Mouse (Mus musculus): ENCODE data around the gene Gpr160. TPM values are rescaled to one million over a fixed set of nuclear protein-coding genes. Genes with fewer than 3 reads are reported as not detected.

Gene Gpr160
- polyA plus RNA-seq (2012; ENCODE audit: insufficient read depth, low replicate concordance): not detected in 2 replicates

- H3K4me1 ChIP-seq: peaks cover 21% of the 10 kb centered on the region
- H3K4me3 ChIP-seq (replicated peaks): peak within 1 kb of the TSS; percentile 97
- no peak for TF ChIP-seq GATA1 (IDR thresholded peaks at IDR 0.05; ENCODE audit: borderline replicate concordance, low read length)
- TF ChIP-seq FLI1 (IDR thresholded peaks at IDR 0.05; ENCODE audit: low read length): no peak
- H3K9me3 ChIP-seq: no peaks in the 10 kb centered on the region
- no peaks in the 10 kb centered on the region for H3K36me3 ChIP-seq (replicated peaks; ENCODE audit: low read length)
- H3K27me3 ChIP-seq (replicated peaks): peaks cover 41% of the 10 kb centered on the region
These were observed at the start of gene Gpr160 for GRCm38 (mm10) chr3:30855604-30856458. TSS of gene Gpr160 (plus strand) at chr3:30855950.

GRCm38 (mm10) chr3:30812881-30813280 lies 42.9 kb upstream of the Gpr160 start:
- no peak overlapping the region for H3K4me3 ChIP-seq (replicated peaks)
- peaks cover 88% of the 10 kb centered on the region for H3K36me3 ChIP-seq (replicated peaks; ENCODE audit: low read length)
- H3K4me1 ChIP-seq: no peaks in the 10 kb centered on the region
- no peaks in the 10 kb centered on the region for H3K9me3 ChIP-seq
- TF ChIP-seq FLI1 (IDR thresholded peaks at IDR 0.05; ENCODE audit: low read length): no peak
- no peak for TF ChIP-seq GATA1 (IDR thresholded peaks at IDR 0.05; ENCODE audit: borderline replicate concordance, low read length)
- H3K27me3 ChIP-seq (replicated peaks): no peaks in the 10 kb centered on the region

GRCm38 (mm10) chr3:30818630-30819125 lies 37.1 kb upstream of the Gpr160 start:
- Histone ChIP-seq H3K27me3 (replicated peaks) (no peaks in the 10 kb centered on the region), H3K4me1 (no peaks in the 10 kb centered on the region), H3K9me3 (no peaks in the 10 kb centered on the region), H3K4me3 (replicated peaks) (no peak overlapping the region), H3K36me3 (replicated peaks; ENCODE audit: low read length) (peaks cover 79% of the 10 kb centered on the region)
- no peak for TF ChIP-seq FLI1 (IDR thresholded peaks at IDR 0.05; ENCODE audit: low read length)
- no peak for TF ChIP-seq GATA1 (IDR thresholded peaks at IDR 0.05; ENCODE audit: borderline replicate concordance, low read length)

GRCm38 (mm10) chr3:30822163-30822562 lies 33.6 kb upstream of the Gpr160 start:
- H3K9me3 ChIP-seq: no peaks in the 10 kb centered on the region
- peaks cover 51% of the 10 kb centered on the region for H3K36me3 ChIP-seq (replicated peaks; ENCODE audit: low read length)
- no peak for TF ChIP-seq FLI1 (IDR thresholded peaks at IDR 0.05; ENCODE audit: low read length)
- no peak for TF ChIP-seq GATA1 (IDR thresholded peaks at IDR 0.05; ENCODE audit: borderline replicate concordance, low read length)
- H3K4me3 ChIP-seq (replicated peaks): no peak overlapping the region
- no peaks in the 10 kb centered on the region for H3K4me1 ChIP-seq
- no peaks in the 10 kb centered on the region for H3K27me3 ChIP-seq (replicated peaks)

GRCm38 (mm10) chr3:30826069-30826468 lies 29.7 kb upstream of the Gpr160 start:
- Histone ChIP-seq H3K4me3 (replicated peaks) (no peak overlapping the region), H3K4me1 (peaks cover 7% of the 10 kb centered on the region; the same call in 1 of the 2 replicates), H3K27me3 (replicated peaks) (no peaks in the 10 kb centered on the region), H3K36me3 (replicated peaks; ENCODE audit: low read length) (peaks cover 14% of the 10 kb centered on the region), H3K9me3 (no peaks in the 10 kb centered on the region)
- TF ChIP-seq FLI1 (IDR thresholded peaks at IDR 0.05; ENCODE audit: low read length) (no peak), GATA1 (IDR thresholded peaks at IDR 0.05; ENCODE audit: borderline replicate concordance, low read length) (no peak)

GRCm38 (mm10) chr3:30831848-30832606 lies 23.7 kb upstream of the Gpr160 start:
- Histone ChIP-seq H3K9me3 (0 out of 2 replicates have a peak, but pooled peaks cover 2% of the 10 kb centered on the region), H3K36me3 (replicated peaks; ENCODE audit: low read length) (no peaks in the 10 kb centered on the region), H3K4me1 (peaks cover 15% of the 10 kb centered on the region), H3K4me3 (replicated peaks) (no peak overlapping the region), H3K27me3 (replicated peaks) (no peaks in the 10 kb centered on the region)
- TF ChIP-seq GATA1 (IDR thresholded peaks at IDR 0.05; ENCODE audit: borderline replicate concordance, low read length) (no peak), FLI1 (IDR thresholded peaks at IDR 0.05; ENCODE audit: low read length) (no peak)

- Histone ChIP-seq H3K36me3 (replicated peaks; ENCODE audit: low read length) (no peaks in the 10 kb centered on the region), H3K27me3 (replicated peaks) (no peaks in the 10 kb centered on the region), H3K4me3 (replicated peaks) (no peak overlapping the region), H3K9me3 (peaks cover 10% of the 10 kb centered on the region), H3K4me1 (peaks cover 15% of the 10 kb centered on the region)
- no peak for TF ChIP-seq FLI1 (IDR thresholded peaks at IDR 0.05; ENCODE audit: low read length)
- TF ChIP-seq GATA1 (IDR thresholded peaks at IDR 0.05; ENCODE audit: borderline replicate concordance, low read length): no peak
These were observed 22.5 kb upstream of the Gpr160 start for GRCm38 (mm10) chr3:30833254-30833653.

- Histone ChIP-seq H3K4me3 (replicated peaks) (no peak overlapping the region), H3K9me3 (no peaks in the 10 kb centered on the region), H3K36me3 (replicated peaks; ENCODE audit: low read length) (no peaks in the 10 kb centered on the region), H3K4me1 (no peaks in the 10 kb centered on the region), H3K27me3 (replicated peaks) (peaks cover 12% of the 10 kb centered on the region)
- no peak for TF ChIP-seq GATA1 (IDR thresholded peaks at IDR 0.05; ENCODE audit: borderline replicate concordance, low read length)
- TF ChIP-seq FLI1 (IDR thresholded peaks at IDR 0.05; ENCODE audit: low read length): no peak
These were observed 10.0 kb upstream of the Gpr160 start for GRCm38 (mm10) chr3:30845755-30846154.

- H3K9me3 ChIP-seq: no peaks in the 10 kb centered on the region
- TF ChIP-seq GATA1 (IDR thresholded peaks at IDR 0.05; ENCODE audit: borderline replicate concordance, low read length) (no peak), FLI1 (IDR thresholded peaks at IDR 0.05; ENCODE audit: low read length) (no peak)
- H3K4me3 ChIP-seq (replicated peaks): no peak overlapping the region
- peaks cover 5% of the 10 kb centered on the region; the same call in 1 of the 2 replicates for H3K4me1 ChIP-seq
- H3K27me3 ChIP-seq (replicated peaks): peaks cover 18% of the 10 kb centered on the region
- H3K36me3 ChIP-seq (replicated peaks; ENCODE audit: low read length): no peaks in the 10 kb centered on the region
These were observed 8.3 kb upstream of the Gpr160 start for GRCm38 (mm10) chr3:30847413-30847812.
